Mouse (Mus musculus) ES-E14 (cell line): ENCODE measurements at regions not wholly inside any gene's neighbourhood (a gene's known extent, or its start where the extent isn't known, plus 50 kb on each side); places are given as distances from the start of the nearest gene placed in this dataset.

Source experiments
- CHD2 ChIP-seq: IDR thresholded peaks from 2 replicates; pipeline ENCODE4 v1.6.1; 2014; ENCODE audit warnings: mild to moderate bottlenecking, low read depth, low read length, inconsistent platforms
- HCFC1 ChIP-seq: IDR thresholded peaks from 2 replicates; pipeline ENCODE4 v1.6.1; 2012; ENCODE audit warnings: low read length, inconsistent platforms, borderline replicate concordance; ENCODE audit not compliant: insufficient read depth
- ZC3H11A ChIP-seq: IDR thresholded peaks from 2 replicates; pipeline ENCODE4 v1.6.1; 2012; ENCODE audit warnings: low read depth, mild to moderate bottlenecking, inconsistent platforms, low read length, borderline replicate concordance

GRCm38 (mm10) chr11:92228855-92229254, 651.5 kb upstream of the Kif2b start:
- no peak for TF ChIP-seq CHD2
- no peak for TF ChIP-seq HCFC1
- no peak for TF ChIP-seq ZC3H11A
